Mouse (Mus musculus) myocyte (in vitro differentiated cells): ENCODE measurements at regions not wholly inside any gene's neighbourhood (a gene's known extent, or its start where the extent isn't known, plus 50 kb on each side); places are given as distances from the start of the nearest gene placed in this dataset.

Source experiments
- H3K27me3 ChIP-seq: one replicate; pipeline ENCODE4 v1.6.1; 2011; ENCODE audit not compliant: control insufficient read depth, insufficient read depth, insufficient read length
- H3K36me3 ChIP-seq: one replicate; pipeline ENCODE4 v1.6.1; 2011; ENCODE audit not compliant: control insufficient read depth, insufficient read depth
- H3K4me2 ChIP-seq: one replicate; pipeline ENCODE4 v1.6.1; 2011; ENCODE audit warnings: low read depth, control low read depth
- H3K4me3 ChIP-seq: one replicate; pipeline ENCODE4 v1.5.1; 2011; ENCODE audit warnings: mild to moderate bottlenecking, control low read depth, moderate library complexity
- H3K79me2 ChIP-seq: one replicate; pipeline ENCODE4 v1.6.1; 2011; ENCODE audit not compliant: control insufficient read depth, insufficient read depth
- H3ac ChIP-seq: one replicate; pipeline ENCODE4 v1.6.1; 2011; ENCODE audit not compliant: control insufficient read depth, insufficient read length
- CEBPB ChIP-seq: IDR thresholded peaks from 2 replicates; pipeline ENCODE4 v1.6.1; 2011; ENCODE audit warnings: mild to moderate bottlenecking, moderate library complexity; ENCODE audit not compliant: poor library complexity, insufficient read depth, severe bottlenecking
- E2F4 ChIP-seq: IDR thresholded peaks from one replicate; pipeline ENCODE4 v1.6.1; 2011; ENCODE audit warnings: mild to moderate bottlenecking, control low read depth, moderate library complexity; ENCODE audit not compliant: insufficient read depth
- MAX ChIP-seq: IDR thresholded peaks from one replicate; pipeline ENCODE4 v1.6.1; 2011; ENCODE audit warnings: low read depth, mild to moderate bottlenecking, control low read depth
- MYOD1 ChIP-seq, 3 experiments: IDR thresholded peaks; one replicate each; pipeline ENCODE4 v1.6.1; 2011; ENCODE audit warnings: control low read depth in 2 of 3, low read depth in 2 of 3, mild to moderate bottlenecking in 2 of 3, moderate library complexity in 1 of 3; ENCODE audit not compliant: insufficient read length in 2 of 3, control insufficient read depth in 1 of 3
- MYOG ChIP-seq, 3 experiments: IDR thresholded peaks; one replicate each; pipeline ENCODE4 v1.6.1; 2011; ENCODE audit warnings: control low read depth in 2 of 3, low read depth in 2 of 3, mild to moderate bottlenecking in 2 of 3; ENCODE audit not compliant: insufficient read length in 2 of 3, control insufficient read depth in 1 of 3, insufficient read depth in 1 of 3
- POLR2A ChIP-seq: IDR thresholded peaks from one replicate; pipeline ENCODE4 v1.6.1; 2011; ENCODE audit warnings: low read depth, mild to moderate bottlenecking, control low read depth, moderate library complexity; ENCODE audit not compliant: insufficient read length
- POLR2AphosphoS2 ChIP-seq: IDR thresholded peaks from one replicate; pipeline ENCODE4 v1.6.1; 2011; ENCODE audit warnings: low read depth, control low read depth; ENCODE audit not compliant: insufficient read length
- REST ChIP-seq: IDR thresholded peaks from one replicate; pipeline ENCODE4 v1.6.1; 2011; ENCODE audit warnings: mild to moderate bottlenecking, control low read depth, moderate library complexity; ENCODE audit not compliant: insufficient read depth, insufficient read length
- SRF ChIP-seq: IDR thresholded peaks from one replicate; pipeline ENCODE4 v1.6.1; 2011; ENCODE audit warnings: low read depth; ENCODE audit not compliant: control insufficient read depth, insufficient read length
- TCF12 ChIP-seq: IDR thresholded peaks from one replicate; pipeline ENCODE4 v1.6.1; 2011; ENCODE audit warnings: mild to moderate bottlenecking, control low read depth; ENCODE audit not compliant: poor library complexity, insufficient read depth, severe bottlenecking
- TCF3 ChIP-seq: IDR thresholded peaks from one replicate; pipeline ENCODE4 v1.6.1; 2011; ENCODE audit warnings: low read depth, control low read depth; ENCODE audit not compliant: insufficient read length
- USF1 ChIP-seq: IDR thresholded peaks from one replicate; pipeline ENCODE4 v1.6.1; 2011; ENCODE audit warnings: low read depth, mild to moderate bottlenecking, control low read depth, moderate library complexity

DNA sequence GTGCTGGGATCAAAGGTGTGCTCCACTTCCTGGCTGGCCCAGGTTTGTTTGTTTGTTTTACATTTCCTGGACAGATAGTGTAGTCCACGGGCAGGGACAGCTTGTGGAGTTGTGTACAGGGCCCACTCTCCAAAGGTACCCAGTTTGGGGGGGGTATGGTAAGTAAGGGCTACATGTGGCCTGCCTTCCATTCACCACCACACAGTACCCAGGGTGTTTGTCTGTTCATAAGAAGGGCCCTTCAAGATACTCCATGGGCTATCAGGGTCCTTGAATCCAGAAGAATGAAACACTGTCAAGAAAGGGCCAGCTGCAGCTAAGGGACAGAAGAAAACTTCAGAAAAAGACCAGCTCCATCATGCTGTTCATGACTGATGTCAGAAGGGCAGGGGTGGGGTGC, 89.6 kb upstream of the Ywhaq start:
- Histone ChIP-seq H3K4me3 (no peak overlapping the region), H3K27me3 (no peaks in the 10 kb centered on the region), H3K4me2 (no peak overlapping the region), H3ac (no peak overlapping the region), H3K79me2 (no peaks in the 10 kb centered on the region), H3K36me3 (no peaks in the 10 kb centered on the region)
- TF ChIP-seq MAX = no peak
- no peak for TF ChIP-seq USF1
- TF ChIP-seq E2F4 = no peak
- no peak for TF ChIP-seq TCF12
- no peak for TF ChIP-seq POLR2AphosphoS2
- TF ChIP-seq REST = no peak
- no peak for TF ChIP-seq CEBPB
- TF ChIP-seq MYOG (IDR thresholded peaks at IDR 0.05; ENCODE audit: control insufficient read depth in 1 of 3, insufficient read depth in 1 of 3, insufficient read length in 2 of 3, low read depth in 2 of 3) = no peak
- TF ChIP-seq POLR2A = no peak
- TF ChIP-seq MYOD1 (IDR thresholded peaks at IDR 0.05; ENCODE audit: control insufficient read depth in 1 of 3, insufficient read length in 2 of 3, low read depth in 2 of 3) = no peak
- no peak for TF ChIP-seq TCF3
- TF ChIP-seq SRF = no peak

DNA sequence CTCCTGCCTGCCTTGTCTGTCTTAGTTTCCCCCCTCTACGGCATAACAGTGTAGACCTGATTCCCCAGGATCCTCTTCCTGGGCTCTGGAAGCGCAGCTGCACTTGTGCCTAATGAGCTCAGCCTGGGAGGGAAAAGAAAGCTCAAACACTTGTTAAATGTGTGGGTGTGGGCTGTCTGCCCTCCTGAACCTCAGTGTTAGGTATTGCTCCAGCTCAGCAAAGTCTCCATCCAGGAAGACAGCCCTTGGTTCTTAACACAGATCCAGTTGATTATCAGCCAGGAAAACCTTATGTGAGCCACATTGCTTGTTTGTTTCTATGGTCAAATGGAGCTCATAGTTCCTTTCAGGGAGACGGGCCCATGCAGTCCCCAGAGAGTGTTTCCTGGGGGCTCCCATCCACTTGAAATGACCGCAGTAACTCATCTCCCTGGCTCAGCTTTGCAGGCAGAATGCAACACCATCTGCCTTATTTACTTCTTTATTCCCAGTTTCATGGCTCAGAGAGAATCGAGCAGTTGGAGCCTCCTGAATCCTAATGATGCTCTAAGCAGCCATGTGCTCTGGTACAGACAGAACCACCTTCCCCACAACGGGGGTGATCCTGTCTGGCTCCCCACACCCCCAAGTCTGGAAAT, 88.4 kb upstream of the Ywhaq start:
- Histone ChIP-seq H3K79me2 (no peaks in the 10 kb centered on the region), H3K4me3 (no peak overlapping the region), H3K4me2 (no peak overlapping the region), H3ac (no peak overlapping the region), H3K36me3 (no peaks in the 10 kb centered on the region), H3K27me3 (no peaks in the 10 kb centered on the region)
- TF ChIP-seq POLR2AphosphoS2 (no peak), MYOD1 (IDR thresholded peaks at IDR 0.05; ENCODE audit: control insufficient read depth in 1 of 3, insufficient read length in 2 of 3, low read depth in 2 of 3) (no peak), CEBPB (no peak), MAX (no peak), TCF3 (no peak), MYOG (IDR thresholded peaks at IDR 0.05; ENCODE audit: control insufficient read depth in 1 of 3, insufficient read depth in 1 of 3, insufficient read length in 2 of 3, low read depth in 2 of 3) (no peak), E2F4 (no peak), POLR2A (no peak), REST (no peak), TCF12 (no peak)

DNA sequence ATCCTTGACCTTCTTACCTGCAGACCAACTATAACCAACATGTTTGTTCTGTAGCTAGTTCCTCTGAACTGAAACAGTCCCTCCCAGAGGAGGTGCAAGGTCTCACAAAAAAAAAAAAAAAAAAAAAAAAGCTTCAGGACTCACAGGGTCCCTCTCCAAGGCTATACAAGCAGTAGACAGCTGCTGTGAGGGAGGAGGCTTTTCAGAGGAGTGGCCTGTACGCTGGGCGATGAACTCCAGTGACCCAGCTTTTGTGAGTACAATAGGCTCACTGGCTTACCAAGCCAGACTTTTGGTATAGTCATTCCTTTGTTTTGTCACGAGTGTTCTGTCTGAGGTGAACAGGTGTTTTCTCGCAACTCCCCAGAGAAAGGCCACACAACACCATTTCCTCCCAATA, 85.8 kb upstream of the Ywhaq start:
- peak in 2 of 3 experiments; percentile 38 to 73 for TF ChIP-seq MYOD1 (IDR thresholded peaks at IDR 0.05; ENCODE audit: control insufficient read depth in 1 of 3, insufficient read length in 2 of 3, low read depth in 2 of 3)
- TF ChIP-seq REST = no peak
- TF ChIP-seq MYOG (IDR thresholded peaks at IDR 0.05; ENCODE audit: control insufficient read depth in 1 of 3, insufficient read depth in 1 of 3, insufficient read length in 2 of 3, low read depth in 2 of 3) = peak in 2 of 3 experiments; percentile 21 to 68
- no peak overlapping the region for H3K4me3 ChIP-seq
- no peaks in the 10 kb centered on the region for H3K79me2 ChIP-seq
- no peaks in the 10 kb centered on the region for H3K36me3 ChIP-seq
- no peak overlapping the region for H3ac ChIP-seq
- no peaks in the 10 kb centered on the region for H3K27me3 ChIP-seq
- peak overlapping the region; percentile 42 for H3K4me2 ChIP-seq

DNA sequence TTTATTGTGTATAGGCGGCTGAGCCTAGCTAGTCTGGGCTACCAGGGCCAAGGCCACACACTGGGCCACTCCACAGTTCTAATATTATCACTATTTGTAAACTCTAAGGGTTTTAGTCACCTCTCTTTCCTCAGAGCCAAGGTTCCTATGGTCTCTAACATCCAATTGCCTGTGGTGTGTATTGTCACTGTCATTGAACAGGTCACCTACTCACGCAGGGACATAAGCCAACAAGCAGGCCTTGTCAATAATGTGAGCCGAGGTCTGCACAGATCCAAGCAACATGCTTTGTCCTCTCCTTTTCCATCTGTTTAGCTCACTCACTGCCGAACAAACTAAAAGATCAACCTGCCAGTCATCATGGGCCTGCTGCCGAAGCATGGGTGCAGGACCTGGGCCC, 79.5 kb upstream of the Ywhaq start:
- Histone ChIP-seq H3K4me3 (no peak overlapping the region), H3ac (no peak overlapping the region), H3K36me3 (no peaks in the 10 kb centered on the region), H3K79me2 (no peaks in the 10 kb centered on the region), H3K27me3 (no peaks in the 10 kb centered on the region), H3K4me2 (no peak overlapping the region)
- no peak for TF ChIP-seq USF1
- no peak for TF ChIP-seq MYOD1 (IDR thresholded peaks at IDR 0.05; ENCODE audit: control insufficient read depth in 1 of 3, insufficient read length in 2 of 3, low read depth in 2 of 3)
- no peak for TF ChIP-seq POLR2AphosphoS2
- TF ChIP-seq REST = no peak
- TF ChIP-seq CEBPB = no peak
- TF ChIP-seq SRF = no peak
- no peak for TF ChIP-seq POLR2A
- TF ChIP-seq TCF12 = no peak
- no peak for TF ChIP-seq MAX
- no peak for TF ChIP-seq TCF3
- TF ChIP-seq MYOG (IDR thresholded peaks at IDR 0.05; ENCODE audit: control insufficient read depth in 1 of 3, insufficient read depth in 1 of 3, insufficient read length in 2 of 3, low read depth in 2 of 3) = no peak

DNA sequence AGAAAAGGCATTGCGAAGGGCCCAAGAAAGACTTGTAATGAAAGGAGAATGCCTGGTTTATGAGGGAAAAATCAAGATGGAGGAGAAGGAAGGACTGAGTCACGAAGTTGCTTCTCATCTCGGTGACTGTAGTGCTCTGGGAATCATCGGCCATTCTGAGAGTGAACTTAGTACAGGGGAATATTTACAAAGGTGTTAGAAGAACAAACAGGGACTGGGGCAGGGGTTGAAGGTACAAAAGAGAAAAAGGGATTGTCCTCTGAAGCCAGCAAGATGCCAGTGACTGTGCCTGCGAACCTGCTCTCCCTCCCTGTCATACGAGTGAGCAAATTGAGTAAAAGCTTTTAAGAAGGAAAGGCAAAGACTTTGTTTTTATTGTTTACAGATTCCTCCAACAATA, 78.1 kb upstream of the Ywhaq start:
- H3K36me3 ChIP-seq = no peaks in the 10 kb centered on the region
- no peak overlapping the region for H3ac ChIP-seq
- H3K79me2 ChIP-seq = no peaks in the 10 kb centered on the region
- H3K27me3 ChIP-seq = no peaks in the 10 kb centered on the region
- no peak overlapping the region for H3K4me2 ChIP-seq
- no peak overlapping the region for H3K4me3 ChIP-seq
- TF ChIP-seq CEBPB (no peak), TCF3 (no peak), SRF (no peak), E2F4 (no peak), MYOG (IDR thresholded peaks at IDR 0.05; ENCODE audit: control insufficient read depth in 1 of 3, insufficient read depth in 1 of 3, insufficient read length in 2 of 3, low read depth in 2 of 3) (no peak), TCF12 (no peak), MYOD1 (IDR thresholded peaks at IDR 0.05; ENCODE audit: control insufficient read depth in 1 of 3, insufficient read length in 2 of 3, low read depth in 2 of 3) (no peak), POLR2AphosphoS2 (no peak), REST (no peak), MAX (no peak), POLR2A (no peak), USF1 (no peak)
